Mouse (Mus musculus): ENCODE results near the gene Scube2. TPM values are rescaled to one million over a fixed set of nuclear protein-coding genes. Genes with fewer than 3 reads are reported as not detected.

Scube2 gene
- polyA plus RNA-seq, 1 experiment = not detected

DNA sequence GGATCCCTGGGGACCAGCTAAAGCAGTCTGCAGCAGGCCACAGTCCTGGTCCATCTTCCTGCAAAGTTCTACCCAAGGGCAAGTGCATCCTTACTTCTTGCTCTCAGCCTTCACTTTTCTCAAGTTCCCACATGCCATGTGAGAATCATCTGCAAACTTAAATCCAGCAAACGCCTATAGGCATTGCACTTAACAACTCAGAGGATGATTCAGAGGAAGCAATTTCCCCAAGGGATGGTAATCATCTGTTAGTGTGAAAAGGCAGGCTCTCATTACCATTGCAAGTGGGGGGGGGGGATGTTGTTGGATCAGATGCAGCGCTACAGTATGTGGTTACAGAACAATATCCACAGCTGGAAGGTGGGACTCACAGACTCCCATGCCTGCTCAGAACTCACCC, 70.9 kb downstream of the Scube2 start:
- TF ChIP-seq CTCF (IDR thresholded peaks at IDR 0.05; ENCODE audit: insufficient read depth, low read depth, low read length) = no peak
- no peak for TF ChIP-seq POLR2A (IDR thresholded peaks at IDR 0.05; ENCODE audit: insufficient read depth, low read depth, low read length)
- Histone ChIP-seq H3K27ac (ENCODE audit: insufficient read depth, low read depth, low read length) (peak overlapping the region; percentile 75), H3K4me1 (ENCODE audit: control insufficient read depth, insufficient read depth, low read length) (peaks cover 20% of the 10 kb centered on the region), H3K4me3 (ENCODE audit: insufficient read depth, low read depth, low read length) (no peak overlapping the region)
- 23% methylated on average over 2 of the region's 2 CpGs for WGBS

DNA sequence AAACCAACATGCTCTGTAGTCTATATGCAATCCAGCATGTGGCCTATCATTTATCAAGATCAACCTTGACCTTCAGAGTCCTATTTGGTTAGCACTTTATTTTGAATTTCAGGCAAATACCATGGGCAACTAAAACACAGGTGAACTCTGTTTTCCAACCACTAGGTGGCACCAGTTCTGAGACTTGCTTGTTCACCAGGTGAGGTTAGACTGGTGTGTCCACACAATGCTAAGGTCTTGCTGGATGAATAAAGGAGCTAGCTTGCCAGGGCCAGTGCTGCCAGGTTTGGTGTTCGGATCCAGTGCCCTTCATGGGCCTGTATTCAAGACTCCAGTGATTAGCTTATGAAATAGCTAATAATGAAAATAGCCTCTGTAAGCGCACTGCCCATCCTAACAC, 72.7 kb downstream of the Scube2 start:
- Histone ChIP-seq H3K4me3 (ENCODE audit: insufficient read depth, low read depth, low read length) (no peak overlapping the region), H3K27ac (ENCODE audit: insufficient read depth, low read depth, low read length) (no peak overlapping the region), H3K4me1 (ENCODE audit: control insufficient read depth, insufficient read depth, low read length) (peaks cover 14% of the 10 kb centered on the region)
- WGBS = 87% methylated on average over 2 of the region's 2 CpGs
- TF ChIP-seq CTCF (IDR thresholded peaks at IDR 0.05; ENCODE audit: insufficient read depth, low read depth, low read length) (no peak; the same call in 1 of the 2 replicates), POLR2A (IDR thresholded peaks at IDR 0.05; ENCODE audit: insufficient read depth, low read depth, low read length) (no peak)

DNA sequence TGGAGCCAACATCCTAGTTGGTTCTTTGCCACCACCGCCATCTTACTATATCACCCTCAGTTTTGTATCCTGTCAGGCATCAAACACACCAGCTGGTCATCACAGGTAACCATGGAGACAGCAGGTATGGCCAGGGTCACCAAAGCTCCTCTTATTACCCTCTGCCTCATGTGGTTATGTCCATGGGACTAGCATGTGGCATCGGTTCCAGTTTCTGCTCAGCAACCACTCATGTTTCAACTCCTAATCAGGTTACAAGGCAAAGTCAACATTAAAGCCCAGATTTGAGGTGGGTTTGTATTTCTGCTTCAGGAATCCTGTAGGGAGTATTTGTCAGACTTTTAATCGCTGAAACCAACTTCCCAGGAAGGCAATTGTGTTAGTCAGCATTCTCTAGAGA, 74.7 kb downstream of the Scube2 start:
- 69% methylated on average over 3 of the region's 3 CpGs for WGBS
- H3K4me3 ChIP-seq (ENCODE audit: insufficient read depth, low read depth, low read length) = no peak overlapping the region
- H3K4me1 ChIP-seq (ENCODE audit: control insufficient read depth, insufficient read depth, low read length) = peaks cover 11% of the 10 kb centered on the region
- H3K27ac ChIP-seq (ENCODE audit: insufficient read depth, low read depth, low read length) = no peak overlapping the region
- no peak for TF ChIP-seq CTCF (IDR thresholded peaks at IDR 0.05; ENCODE audit: insufficient read depth, low read depth, low read length)
- no peak for TF ChIP-seq POLR2A (IDR thresholded peaks at IDR 0.05; ENCODE audit: insufficient read depth, low read depth, low read length)

DNA sequence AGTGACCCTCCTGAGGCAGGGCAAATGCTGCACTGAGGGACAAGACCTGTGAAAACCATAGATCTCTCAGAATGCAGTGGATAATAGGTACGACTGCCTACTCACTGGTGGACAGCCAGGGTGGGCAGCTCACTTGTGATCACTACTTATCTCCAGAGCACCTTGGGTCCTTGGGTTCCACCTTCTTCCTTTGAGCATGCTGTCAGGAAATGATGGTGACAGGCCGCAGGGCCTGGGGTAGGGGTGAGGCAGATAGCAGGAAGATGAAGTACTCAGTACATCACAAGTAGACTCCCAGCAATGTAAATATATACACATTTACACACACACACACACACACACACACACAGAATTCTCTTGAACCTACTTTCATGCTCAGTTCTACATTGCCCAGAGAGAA, 77.6 kb downstream of the Scube2 start:
- 96% methylated on average over 2 of the region's 2 CpGs for WGBS
- TF ChIP-seq POLR2A (IDR thresholded peaks at IDR 0.05; ENCODE audit: insufficient read depth, low read depth, low read length) (no peak), CTCF (IDR thresholded peaks at IDR 0.05; ENCODE audit: insufficient read depth, low read depth, low read length) (no peak)
- no peak overlapping the region for H3K27ac ChIP-seq (ENCODE audit: insufficient read depth, low read depth, low read length)
- H3K4me3 ChIP-seq (ENCODE audit: insufficient read depth, low read depth, low read length) = no peak overlapping the region
- H3K4me1 ChIP-seq (ENCODE audit: control insufficient read depth, insufficient read depth, low read length) = no peaks in the 10 kb centered on the region

DNA sequence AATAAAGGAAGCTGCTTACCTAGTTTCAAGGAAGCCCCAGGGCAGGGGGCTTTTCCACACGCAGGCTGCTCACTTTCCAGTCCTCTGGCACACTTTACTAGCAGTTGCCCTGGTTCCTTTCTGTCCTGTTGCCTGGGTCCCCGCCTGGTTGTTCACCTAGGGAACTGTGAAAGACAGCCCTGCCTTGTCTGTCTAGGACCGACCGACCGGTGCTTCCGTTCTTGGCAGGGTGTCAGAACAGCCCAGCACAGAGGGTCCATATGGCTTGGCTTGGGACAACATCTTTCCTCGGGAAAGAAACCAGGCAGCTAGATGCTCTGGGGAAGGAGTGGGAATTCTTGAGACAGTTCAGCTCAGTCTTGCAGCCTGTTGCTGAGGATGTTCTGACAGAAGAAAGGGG, 82.2 kb downstream of the Scube2 start:
- Histone ChIP-seq H3K27ac (ENCODE audit: insufficient read depth, low read depth, low read length) (no peak overlapping the region), H3K4me1 (ENCODE audit: control insufficient read depth, insufficient read depth, low read length) (peaks cover 6% of the 10 kb centered on the region), H3K4me3 (ENCODE audit: insufficient read depth, low read depth, low read length) (no peak overlapping the region)
- TF ChIP-seq POLR2A (IDR thresholded peaks at IDR 0.05; ENCODE audit: insufficient read depth, low read depth, low read length) (no peak), CTCF (IDR thresholded peaks at IDR 0.05; ENCODE audit: insufficient read depth, low read depth, low read length) (no peak)
- 57% methylated on average over 7 of the region's 7 CpGs for WGBS

DNA sequence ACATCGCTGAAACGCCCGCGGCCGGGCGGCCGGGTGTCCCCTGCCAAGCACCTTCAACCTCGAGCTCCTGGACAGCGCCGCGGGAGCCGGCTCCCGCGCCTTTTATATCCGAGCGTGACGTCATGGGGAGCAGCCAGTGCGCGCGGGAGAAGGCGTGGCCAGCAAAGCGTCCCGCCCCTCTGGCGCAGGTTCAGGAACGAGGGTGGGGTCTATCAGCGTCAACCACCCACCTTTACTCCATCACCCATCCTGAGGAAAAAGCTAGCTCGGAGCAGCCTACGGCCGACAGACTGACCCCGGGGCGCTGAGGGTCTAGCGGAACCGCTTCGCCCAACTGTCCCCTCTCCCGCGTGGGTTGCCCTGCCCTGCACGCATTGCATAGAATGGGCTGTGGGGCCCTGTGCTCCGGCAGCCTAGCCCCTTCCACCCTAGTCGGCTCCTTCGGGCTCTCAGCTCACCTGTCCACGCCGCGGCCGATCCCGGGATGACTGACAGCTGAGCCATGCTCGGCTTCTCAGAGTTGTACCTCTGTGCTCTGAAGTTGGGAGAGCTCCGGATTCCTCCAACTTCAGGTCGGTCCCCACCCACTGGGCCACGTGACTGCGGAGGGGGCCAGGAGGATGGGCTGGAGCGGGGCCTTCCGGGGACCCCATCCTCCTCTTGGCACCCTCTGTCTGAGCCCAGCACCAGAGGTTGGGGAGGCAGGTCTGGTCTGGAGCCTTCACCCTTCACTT, 83.8 kb downstream of the Scube2 start, which contains the start of gene Nrip3:
Gene Nrip3 (minus strand): TSS at position 556 of the 734 bp plus-strand sequence.
- no peak for TF ChIP-seq CTCF (IDR thresholded peaks at IDR 0.05; ENCODE audit: insufficient read depth, low read depth, low read length)
- peak; percentile 96 for TF ChIP-seq POLR2A (IDR thresholded peaks at IDR 0.05; ENCODE audit: insufficient read depth, low read depth, low read length)
- peak within 1 kb of the TSS; percentile 78 for H3K27ac ChIP-seq (ENCODE audit: insufficient read depth, low read depth, low read length)
- WGBS = 1% methylated on average over 52 of the region's 52 CpGs

DNA sequence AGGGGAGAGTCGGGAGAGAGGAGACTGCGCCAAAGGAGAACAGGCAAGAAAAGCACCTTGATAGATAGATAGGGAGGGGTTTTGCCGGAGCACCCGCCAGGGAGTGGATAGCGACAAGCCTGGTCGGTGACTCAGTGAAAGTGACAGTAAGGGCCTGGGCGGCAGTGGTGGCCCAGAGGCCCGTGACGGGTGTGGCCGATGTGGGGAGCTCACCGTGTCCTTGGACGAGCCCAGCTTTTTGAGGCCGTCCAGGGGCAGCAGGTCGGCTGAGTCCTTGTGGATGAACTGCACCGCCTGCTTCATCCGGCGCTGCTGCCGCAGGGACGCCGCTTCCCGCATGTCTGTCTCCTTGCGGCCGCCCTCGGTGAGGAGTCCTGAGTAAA, 84.4 kb downstream of the Scube2 start:
- peaks cover 6% of the 10 kb centered on the region for H3K4me1 ChIP-seq (ENCODE audit: control insufficient read depth, insufficient read depth, low read length)
- WGBS = under 1% methylated on average over 24 of the region's 24 CpGs
- TF ChIP-seq POLR2A (IDR thresholded peaks at IDR 0.05; ENCODE audit: insufficient read depth, low read depth, low read length) = no peak
- TF ChIP-seq CTCF (IDR thresholded peaks at IDR 0.05; ENCODE audit: insufficient read depth, low read depth, low read length) = no peak

More for the DNA sequence above, 83.8 kb downstream of the Scube2 start, which contains the start of gene Nrip3:
- Histone ChIP-seq H3K4me1 (ENCODE audit: control insufficient read depth, insufficient read depth, low read length) (peaks cover 6% of the 10 kb centered on the region), H3K4me3 (ENCODE audit: insufficient read depth, low read depth, low read length) (peak within 1 kb of the TSS; percentile 75)

DNA sequence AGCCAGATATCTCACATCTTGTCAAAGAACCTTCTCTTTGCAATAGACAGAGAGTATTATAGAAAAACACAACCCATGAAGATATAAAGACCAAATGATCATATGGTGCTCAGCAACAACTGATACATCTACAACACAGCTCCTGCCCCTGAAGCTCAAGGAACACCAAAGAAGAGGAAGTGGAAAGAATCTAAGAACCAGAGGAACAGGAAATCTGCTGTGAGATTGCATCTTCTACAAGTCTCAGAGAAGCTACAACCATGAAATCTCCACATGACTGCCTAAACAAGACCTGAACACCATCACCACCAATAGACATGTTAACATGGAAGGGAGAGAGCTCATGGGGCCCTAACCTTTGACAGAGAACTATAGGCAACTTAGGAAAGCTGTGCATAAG, 93.2 kb downstream of the Scube2 start:
- Histone ChIP-seq H3K4me1 (ENCODE audit: control insufficient read depth, insufficient read depth, low read length) (no peaks in the 10 kb centered on the region), H3K4me3 (ENCODE audit: insufficient read depth, low read depth, low read length) (no peak overlapping the region), H3K27ac (ENCODE audit: insufficient read depth, low read depth, low read length) (no peak overlapping the region)
- TF ChIP-seq POLR2A (IDR thresholded peaks at IDR 0.05; ENCODE audit: insufficient read depth, low read depth, low read length) (no peak), CTCF (IDR thresholded peaks at IDR 0.05; ENCODE audit: insufficient read depth, low read depth, low read length) (no peak)

More for the DNA sequence above, 84.4 kb downstream of the Scube2 start:
- H3K4me3 ChIP-seq (ENCODE audit: insufficient read depth, low read depth, low read length) = peak overlapping the region; percentile 75
- peak overlapping the region; percentile 78 for H3K27ac ChIP-seq (ENCODE audit: insufficient read depth, low read depth, low read length)

DNA sequence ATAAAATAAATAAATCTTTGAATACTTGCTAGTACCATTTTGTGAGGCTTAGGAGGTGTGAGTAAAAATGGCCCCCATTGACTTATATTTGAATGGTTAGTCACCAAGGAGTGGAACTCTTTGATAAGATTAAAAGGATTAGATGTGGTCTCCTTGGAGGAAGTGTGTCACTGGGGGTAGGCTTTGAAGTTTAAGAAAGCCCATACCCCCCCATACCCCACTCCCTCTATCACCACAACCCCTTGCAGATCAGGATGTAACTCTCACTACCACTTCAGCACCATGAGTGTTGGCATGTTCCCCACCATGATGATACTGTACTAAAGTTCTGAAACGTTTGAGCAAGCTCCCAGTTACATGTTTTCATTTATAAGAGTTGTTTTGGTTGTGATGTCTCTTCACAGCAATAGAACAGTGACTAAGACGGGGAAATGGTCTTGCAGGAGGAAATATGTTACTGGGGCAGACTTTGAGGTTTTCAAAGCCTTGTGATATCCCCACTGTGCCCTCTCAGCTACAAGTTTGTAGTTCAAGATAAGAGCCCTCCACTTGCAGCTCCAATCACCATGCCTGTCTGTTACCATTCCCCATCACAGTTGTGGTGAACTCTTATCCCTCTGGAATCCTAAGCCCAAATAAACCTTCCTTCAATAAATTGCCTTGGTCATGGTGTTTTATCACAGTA, 96.6 kb downstream of the Scube2 start:
- Histone ChIP-seq H3K27ac (ENCODE audit: insufficient read depth, low read depth, low read length) (no peak overlapping the region), H3K4me1 (ENCODE audit: control insufficient read depth, insufficient read depth, low read length) (0 out of 2 replicates have a peak, but pooled peaks cover 2% of the 10 kb centered on the region), H3K4me3 (ENCODE audit: insufficient read depth, low read depth, low read length) (no peak overlapping the region)
- TF ChIP-seq POLR2A (IDR thresholded peaks at IDR 0.05; ENCODE audit: insufficient read depth, low read depth, low read length) (no peak), CTCF (IDR thresholded peaks at IDR 0.05; ENCODE audit: insufficient read depth, low read depth, low read length) (no peak)
- 53% methylated on average over 2 of the region's 2 CpGs for WGBS

All from olfactory bulb, adult 2 months (tissue).